Mouse (Mus musculus) CH12.LX (cell line): ENCODE measurements around the gene Hbb-y. TPM values are rescaled to one million over a fixed set of nuclear protein-coding genes. Genes with fewer than 3 reads are reported as not detected.

Experiments used
- DNase-seq: peaks from one replicate; pipeline ENCODE4 v3.0.0-alpha.2; 2013; ENCODE audit errors: extremely low read depth
- H3K27ac ChIP-seq: 2 replicates; pipeline ENCODE4 v1.5.1; 2012; ENCODE audit warnings: low read depth, mild to moderate bottlenecking, control low read depth, moderate library complexity; ENCODE audit not compliant: insufficient read depth
- H3K27me3 ChIP-seq: replicated peaks from 2 replicates; pipeline ENCODE3; 2012; ENCODE audit warnings: inconsistent platforms
- H3K36me3 ChIP-seq, 2 experiments: replicated peaks in 1 of 2; 2 replicates each; pipeline versions ENCODE3 to v1.6.1; 2012; ENCODE audit warnings: inconsistent platforms in 1 of 2, low read length in 1 of 2, mild to moderate bottlenecking in 1 of 2, mixed read lengths in 1 of 2, moderate library complexity in 1 of 2; ENCODE audit not compliant: control insufficient read depth in 1 of 2, insufficient read depth in 1 of 2
- H3K4me1 ChIP-seq, 2 experiments: 2 replicates each; pipeline ENCODE4 v1.6.1; 2012; ENCODE audit warnings: inconsistent platforms in 1 of 2, moderate library complexity in 1 of 2; ENCODE audit not compliant: insufficient read depth in 2 of 2, control insufficient read depth in 1 of 2
- H3K4me2 ChIP-seq: 2 replicates; pipeline ENCODE4 v1.6.1; 2012; ENCODE audit warnings: low read depth, mild to moderate bottlenecking, control low read depth; ENCODE audit not compliant: poor library complexity, insufficient read depth, severe bottlenecking
- H3K4me3 ChIP-seq, 3 experiments: fragments of 150-350 bp in 1 of 3; sonication (generic) in 1 of 3; replicated peaks in 1 of 3; 2 replicates each; pipeline versions ENCODE3 to v1.5.1; 2011 to 2012; ENCODE audit warnings: low read depth in 2 of 3, low read length in 2 of 3, mild to moderate bottlenecking in 2 of 3, moderate library complexity in 2 of 3, control low read depth in 1 of 3, improper control_type of control experiment in 1 of 3, inconsistent platforms in 1 of 3, mixed read lengths in 1 of 3; ENCODE audit not compliant: poor library complexity in 1 of 3
- H3K79me2 ChIP-seq: replicated peaks from 2 replicates; pipeline ENCODE4 v1.6.1; 2012; ENCODE audit warnings: mild to moderate bottlenecking, moderate library complexity; ENCODE audit not compliant: control insufficient read depth, poor library complexity, insufficient read depth, severe bottlenecking; ENCODE audit errors: extremely low read depth
- H3K9ac ChIP-seq: 2 replicates; pipeline ENCODE4 v1.6.1; 2012; ENCODE audit warnings: low read depth, mild to moderate bottlenecking, control low read depth, moderate library complexity; ENCODE audit not compliant: insufficient read depth
- H3K9me3 ChIP-seq: replicated peaks from 2 replicates; pipeline ENCODE3; 2012; ENCODE audit warnings: low read length, inconsistent platforms, mixed read lengths
- BHLHE40 ChIP-seq: IDR thresholded peaks from 2 replicates; pipeline ENCODE4 v1.6.1; 2011; ENCODE audit warnings: mild to moderate bottlenecking, low read depth, low read length, improper control_type of control experiment
- CHD1 ChIP-seq: IDR thresholded peaks from 2 replicates; pipeline ENCODE4 v1.6.1; 2012; ENCODE audit warnings: low read depth, low read length, improper control_type of control experiment, inconsistent platforms
- CHD2 ChIP-seq: IDR thresholded peaks from 2 replicates; pipeline ENCODE4 v1.6.1; 2011; ENCODE audit warnings: low read length, improper control_type of control experiment
- CTCF ChIP-seq, 2 experiments: IDR thresholded peaks in 1 of 2; conservative IDR thresholded peaks in 1 of 2; 2 replicates each; pipeline ENCODE4 v1.5.1; 2011 to 2012; ENCODE audit warnings: low read depth in 2 of 2, low read length in 2 of 2, improper control_type of control experiment in 1 of 2, inconsistent platforms in 1 of 2, mild to moderate bottlenecking in 1 of 2, moderate library complexity in 1 of 2
- E2F4 ChIP-seq: IDR thresholded peaks from 2 replicates; pipeline ENCODE4 v1.6.1; 2011; ENCODE audit warnings: low read depth, low read length, improper control_type of control experiment; ENCODE audit not compliant: insufficient replicate concordance
- ELF1 ChIP-seq: IDR thresholded peaks from 2 replicates; pipeline ENCODE4 v1.6.1; 2014; ENCODE audit warnings: low read depth, mild to moderate bottlenecking, inconsistent platforms, low read length, improper control_type of control experiment
- EP300 ChIP-seq: IDR thresholded peaks from 2 replicates; pipeline ENCODE4 v1.6.1; 2011; ENCODE audit warnings: low read length, improper control_type of control experiment
- ETS1 ChIP-seq: conservative IDR thresholded peaks from 2 replicates; pipeline ENCODE4 v1.6.1; 2012; ENCODE audit warnings: low read depth, mild to moderate bottlenecking, inconsistent platforms, low read length, improper control_type of control experiment, moderate library complexity
- GABPA ChIP-seq: IDR thresholded peaks from 2 replicates; pipeline ENCODE4 v1.6.1; 2012; ENCODE audit warnings: low read depth, low read length, improper control_type of control experiment, inconsistent platforms; ENCODE audit not compliant: insufficient replicate concordance
- HCFC1 ChIP-seq: IDR thresholded peaks from 2 replicates; pipeline ENCODE4 v1.6.1; 2012; ENCODE audit warnings: low read depth, mild to moderate bottlenecking, inconsistent platforms, low read length, improper control_type of control experiment
- IRF4 ChIP-seq: IDR thresholded peaks from 2 replicates; pipeline ENCODE4 v1.6.1; 2014; ENCODE audit warnings: low read depth, mild to moderate bottlenecking, inconsistent platforms, low read length, improper control_type of control experiment
- JUN ChIP-seq: IDR thresholded peaks from 2 replicates; pipeline ENCODE4 v1.6.1; 2011; ENCODE audit warnings: low read depth, mild to moderate bottlenecking, low read length, improper control_type of control experiment, moderate library complexity; ENCODE audit not compliant: insufficient read depth
- JUND ChIP-seq: conservative IDR thresholded peaks from 2 replicates; pipeline ENCODE4 v1.6.1; 2011; ENCODE audit warnings: low read depth, low read length, improper control_type of control experiment
- KAT2A ChIP-seq: IDR thresholded peaks from 2 replicates; pipeline ENCODE4 v1.6.1; 2012; ENCODE audit warnings: low read length, improper control_type of control experiment, inconsistent platforms; ENCODE audit not compliant: insufficient replicate concordance
- MAFK ChIP-seq: IDR thresholded peaks from 2 replicates; pipeline ENCODE4 v1.6.1; 2011; ENCODE audit warnings: low read length, improper control_type of control experiment; ENCODE audit not compliant: insufficient replicate concordance
- MAX ChIP-seq: IDR thresholded peaks from 2 replicates; pipeline ENCODE4 v1.6.1; 2011; ENCODE audit warnings: low read length, improper control_type of control experiment
- MAZ ChIP-seq: IDR thresholded peaks from 2 replicates; pipeline ENCODE4 v1.6.1; 2012; ENCODE audit warnings: low read depth, mild to moderate bottlenecking, inconsistent platforms, low read length, improper control_type of control experiment, moderate library complexity
- MEF2A ChIP-seq: IDR thresholded peaks from 2 replicates; pipeline ENCODE4 v1.6.1; 2014; ENCODE audit warnings: low read depth, mild to moderate bottlenecking, inconsistent platforms, low read length, improper control_type of control experiment, borderline replicate concordance
- MXI1 ChIP-seq: IDR thresholded peaks from 2 replicates; pipeline ENCODE4 v1.6.1; 2011; ENCODE audit warnings: mild to moderate bottlenecking, low read depth, low read length, improper control_type of control experiment
- MYC ChIP-seq: IDR thresholded peaks from 2 replicates; pipeline ENCODE4 v1.6.1; 2011; ENCODE audit warnings: low read depth, mild to moderate bottlenecking, improper control_type of control experiment, low read length
- NELFE ChIP-seq: IDR thresholded peaks from 2 replicates; pipeline ENCODE4 v1.6.1; 2011; ENCODE audit warnings: low read depth, low read length, improper control_type of control experiment
- NRF1 ChIP-seq: IDR thresholded peaks from 2 replicates; pipeline ENCODE4 v1.6.1; 2014; ENCODE audit warnings: low read depth, mild to moderate bottlenecking, inconsistent platforms, low read length, improper control_type of control experiment, moderate library complexity
- PAX5 ChIP-seq: IDR thresholded peaks from 2 replicates; pipeline ENCODE4 v1.6.1; 2012; ENCODE audit warnings: low read length, inconsistent platforms, mixed read lengths
- POLR2A ChIP-seq: IDR thresholded peaks from 2 replicates; pipeline ENCODE4 v1.6.1; 2011; ENCODE audit warnings: low read depth, mild to moderate bottlenecking, improper control_type of control experiment, low read length
- POLR2AphosphoS2 ChIP-seq: IDR thresholded peaks from 2 replicates; pipeline ENCODE4 v1.6.1; 2011; ENCODE audit warnings: low read depth, low read length, improper control_type of control experiment
- RAD21 ChIP-seq: IDR thresholded peaks from 2 replicates; pipeline ENCODE4 v1.6.1; 2011; ENCODE audit warnings: low read depth, mild to moderate bottlenecking, low read length, improper control_type of control experiment, moderate library complexity
- RCOR1 ChIP-seq: conservative IDR thresholded peaks from 2 replicates; pipeline ENCODE4 v1.6.1; 2012; ENCODE audit warnings: low read depth, mild to moderate bottlenecking, inconsistent platforms, low read length, improper control_type of control experiment
- SIN3A ChIP-seq: IDR thresholded peaks from 2 replicates; pipeline ENCODE4 v1.6.1; 2012; ENCODE audit warnings: low read length, improper control_type of control experiment, inconsistent platforms
- TBP ChIP-seq: conservative IDR thresholded peaks from 2 replicates; pipeline ENCODE4 v1.6.1; 2011; ENCODE audit warnings: low read depth, low read length, improper control_type of control experiment
- TCF12 ChIP-seq: IDR thresholded peaks from 2 replicates; pipeline ENCODE4 v1.6.1; 2014; ENCODE audit warnings: low read depth, mild to moderate bottlenecking, inconsistent platforms, low read length, improper control_type of control experiment
- UBTF ChIP-seq: IDR thresholded peaks from 2 replicates; pipeline ENCODE4 v1.6.1; 2012; ENCODE audit warnings: low read depth, mild to moderate bottlenecking, inconsistent platforms, low read length, improper control_type of control experiment, moderate library complexity
- USF1 ChIP-seq: IDR thresholded peaks from 2 replicates; pipeline ENCODE4 v1.6.1; 2014; ENCODE audit warnings: low read depth, mild to moderate bottlenecking, inconsistent platforms, low read length, improper control_type of control experiment
- USF2 ChIP-seq: conservative IDR thresholded peaks from 2 replicates; pipeline ENCODE4 v1.6.1; 2011; ENCODE audit warnings: low read depth, low read length, improper control_type of control experiment
- ZC3H11A ChIP-seq: IDR thresholded peaks from 2 replicates; pipeline ENCODE4 v1.6.1; 2012; ENCODE audit warnings: low read depth, mild to moderate bottlenecking, inconsistent platforms, low read length, improper control_type of control experiment
- ZMIZ1 ChIP-seq: IDR thresholded peaks from 2 replicates; pipeline ENCODE4 v1.6.1; 2012; ENCODE audit warnings: low read depth, mild to moderate bottlenecking, inconsistent platforms, low read length, improper control_type of control experiment
- ZNF384 ChIP-seq: IDR thresholded peaks from 2 replicates; pipeline ENCODE4 v1.6.1; 2012; ENCODE audit warnings: low read depth, low read length, improper control_type of control experiment, inconsistent platforms
- dilution Hi-C: fragments of 300-500 bp; cut with MboI; formaldehyde crosslinking; loops from 2 replicates; pipeline ENCODE4 v1.14.3; 2020; ENCODE audit warnings: low sequenced_read_pairs; ENCODE audit not compliant: extremely low pct_unique_long_range_greater_than_20kb, extremely low pct_ligation_motif_present
- in situ Hi-C: fragments of 300-500 bp; cut with MboI; formaldehyde crosslinking; loops from 3 replicates; pipeline ENCODE4 v1.14.3; 2019; ENCODE audit warnings: low sequenced_read_pairs, low pct_ligation_motif_present, low pct_unique_long_range_greater_than_20kb, mixed read lengths
- polyA plus RNA-seq: library from polyadenylated mRNA; unstranded; fragments of >175 nt; gene quantifications from 2 replicates; pipeline ENCODE4 v1.2.1, GENCODE M21; 2012; ENCODE audit warnings: low read depth; ENCODE audit not compliant: insufficient read length
- total RNA-seq, 2 experiments: library from RNA; depleted of rRNA; stranded (reverse); fragments of 300-350 nt in 1 of 2; fragments of >200 nt in 1 of 2; gene quantifications; 2 replicates each; pipeline ENCODE4 v1.2.3; 2012 to 2014

Hbb-y gene
- total and polyA plus RNA-seq, 3 experiments = not detected

DNA sequence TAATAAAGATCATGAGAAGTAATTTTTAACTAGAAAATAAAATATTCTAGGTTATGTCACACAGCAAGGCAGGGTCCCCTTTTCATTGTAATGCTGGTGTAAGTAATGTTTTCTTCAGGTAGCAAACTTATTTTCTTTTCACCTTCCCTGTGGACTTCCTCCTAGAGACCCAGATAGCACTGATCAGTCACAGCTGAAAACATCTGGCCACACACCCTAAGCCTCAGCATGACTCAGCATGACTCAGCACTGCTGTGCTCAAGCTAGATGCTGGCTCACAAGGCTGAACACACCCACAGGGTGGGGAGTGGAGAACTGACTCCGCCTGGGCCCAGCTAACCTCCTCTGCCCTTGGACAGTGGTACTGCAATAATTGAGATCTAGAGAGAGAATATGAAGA lies 7.8 kb upstream of the Hbb-y start:
- TF ChIP-seq IRF4 (no peak; the same call in 1 of the 2 replicates), MAX (peak; percentile 75; the same call in 1 of the 2 replicates), POLR2A (no peak), EP300 (peak; percentile 72), PAX5 (no peak), ZNF384 (no peak), E2F4 (0 out of 2 replicates have a peak, but pooled peaks have one; percentile 46), POLR2AphosphoS2 (no peak), TCF12 (peak; percentile 71), UBTF (no peak), JUN (peak; percentile 60), ZMIZ1 (no peak), NRF1 (peak; percentile 42; the same call in 1 of the 2 replicates), CHD1 (no peak), RCOR1 (no peak), CTCF (conservative IDR thresholded peaks at IDR 0.05 in 1 of 2, IDR thresholded peaks at IDR 0.05 in 1 of 2; ENCODE audit: low read depth in 2 of 2, low read length in 2 of 2) (no peak), TBP (no peak), RAD21 (no peak), BHLHE40 (0 out of 2 replicates have a peak, but pooled peaks have one; percentile 17), KAT2A (no peak), JUND (peak; percentile 76), USF2 (no peak), MAFK (peak; percentile 100), MYC (peak; percentile 37; the same call in 1 of the 2 replicates), CHD2 (no peak), MEF2A (peak; percentile 40; the same call in 1 of the 2 replicates), ETS1 (peak; percentile 92), MAZ (0 out of 2 replicates have a peak, but pooled peaks have one; percentile 57), ELF1 (0 out of 2 replicates have a peak, but pooled peaks have one; percentile 23), NELFE (no peak), GABPA (peak; percentile 71), MXI1 (peak; percentile 82), USF1 (no peak), ZC3H11A (no peak), SIN3A (peak; percentile 94), HCFC1 (no peak)
- TF ChIP-seq, all 38 proteins: peak for 17
- DNase-seq = peak; percentile 99
- no peaks in the 10 kb centered on the region for H3K36me3 ChIP-seq
- no peak overlapping the region for H3K9ac ChIP-seq
- dilution Hi-C loops = no loop called here
- H3K27me3 ChIP-seq = no peaks in the 10 kb centered on the region
- no peak overlapping the region; the same call in 1 of the 2 replicates for H3K4me2 ChIP-seq
- H3K79me2 ChIP-seq = no peaks in the 10 kb centered on the region
- in situ Hi-C loops = no loop called here
- H3K9me3 ChIP-seq = no peaks in the 10 kb centered on the region
- peaks cover 8 to 33% of the 10 kb centered on the region in 2 experiments; a peak in 3 of 4 replicates for H3K4me1 ChIP-seq
- H3K27ac ChIP-seq = no peak overlapping the region
- H3K4me3 ChIP-seq = no peak overlapping the region
